Mouse (Mus musculus): Measurements from ENCODE around the gene Nmnat2.

The Nmnat2 gene

DNA sequence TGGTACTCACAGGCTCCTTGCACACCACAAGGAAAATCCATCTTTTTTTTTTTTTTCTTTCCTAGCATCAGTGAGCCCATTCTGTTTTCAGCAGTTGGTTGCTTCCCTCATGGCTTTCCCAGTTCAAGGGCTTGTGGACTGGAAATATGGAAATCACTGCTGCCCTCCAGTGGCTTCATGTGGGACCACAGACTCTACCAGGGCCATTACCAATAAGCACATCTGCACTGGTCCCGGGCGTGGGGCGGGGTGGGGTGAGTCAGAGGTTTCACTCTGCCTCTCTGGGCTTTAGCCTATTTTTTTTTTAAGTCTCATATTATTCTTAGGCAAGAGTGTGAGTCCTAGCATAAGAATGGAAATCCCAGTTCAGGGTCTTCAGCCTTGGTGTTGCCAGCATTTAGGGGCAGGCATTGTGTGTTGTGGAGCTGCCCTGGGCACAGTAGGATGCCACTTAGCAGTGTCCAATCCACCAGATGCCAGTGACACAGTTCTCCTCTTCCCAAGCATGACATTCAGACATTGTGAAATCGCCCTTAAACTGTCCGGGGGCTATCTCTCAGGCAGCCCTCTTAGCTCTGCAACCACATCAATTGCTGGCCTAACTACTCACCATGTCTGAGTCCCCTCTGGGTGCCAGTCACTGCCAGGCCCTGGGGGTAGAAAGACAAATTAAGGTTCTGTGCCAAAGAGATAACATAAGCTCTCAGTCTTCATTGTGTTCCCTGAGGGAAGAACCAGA, 137.6 kb downstream of the Nmnat2 start:
- DNase-seq (ENCODE audit: low spot score in 2 of 2) = peak; percentile 51 to 56

DNA sequence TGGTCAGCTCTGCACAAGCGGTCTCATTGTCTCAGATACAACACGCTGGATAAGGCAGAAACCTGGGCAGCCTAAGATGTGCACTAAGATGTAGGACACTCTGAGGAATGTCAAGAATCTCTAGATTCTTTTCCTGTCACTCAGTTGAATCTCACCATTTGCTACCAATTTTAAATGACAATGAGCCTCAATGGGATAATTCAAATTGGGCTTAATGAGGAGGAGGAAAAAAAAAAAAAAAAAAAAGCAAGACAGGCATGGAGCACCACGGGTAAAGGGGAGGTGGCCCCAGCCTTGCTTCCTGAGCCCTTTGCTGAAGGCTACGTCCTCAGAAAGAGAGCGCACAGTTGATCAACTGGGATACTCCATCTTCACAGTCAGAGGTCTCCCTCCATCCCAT, 138.4 kb downstream of the Nmnat2 start:
- DNase-seq (ENCODE audit: low spot score in 2 of 2) = no peak

DNA sequence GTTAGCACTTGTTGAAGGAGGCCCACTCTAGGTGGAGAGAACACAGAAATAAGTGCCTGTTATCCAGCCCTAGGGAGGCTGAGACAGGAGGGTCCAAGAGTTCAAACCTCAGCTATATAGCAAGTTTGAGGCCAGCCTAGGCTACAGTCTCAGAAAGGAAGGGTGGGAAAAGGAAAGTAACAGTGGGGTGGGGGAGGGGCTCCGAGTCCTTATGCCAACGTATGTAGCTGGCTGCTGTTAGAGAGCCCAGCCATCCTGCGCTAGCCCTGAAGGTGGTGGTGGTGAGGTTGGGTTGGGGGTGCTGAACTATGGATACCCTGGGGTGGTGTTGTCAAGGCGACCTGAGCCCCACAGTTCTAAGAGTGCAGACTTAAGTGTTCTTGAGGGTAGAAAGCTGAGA, 138.8 kb downstream of the Nmnat2 start:
- no peak for DNase-seq (ENCODE audit: low spot score in 2 of 2)

DNA sequence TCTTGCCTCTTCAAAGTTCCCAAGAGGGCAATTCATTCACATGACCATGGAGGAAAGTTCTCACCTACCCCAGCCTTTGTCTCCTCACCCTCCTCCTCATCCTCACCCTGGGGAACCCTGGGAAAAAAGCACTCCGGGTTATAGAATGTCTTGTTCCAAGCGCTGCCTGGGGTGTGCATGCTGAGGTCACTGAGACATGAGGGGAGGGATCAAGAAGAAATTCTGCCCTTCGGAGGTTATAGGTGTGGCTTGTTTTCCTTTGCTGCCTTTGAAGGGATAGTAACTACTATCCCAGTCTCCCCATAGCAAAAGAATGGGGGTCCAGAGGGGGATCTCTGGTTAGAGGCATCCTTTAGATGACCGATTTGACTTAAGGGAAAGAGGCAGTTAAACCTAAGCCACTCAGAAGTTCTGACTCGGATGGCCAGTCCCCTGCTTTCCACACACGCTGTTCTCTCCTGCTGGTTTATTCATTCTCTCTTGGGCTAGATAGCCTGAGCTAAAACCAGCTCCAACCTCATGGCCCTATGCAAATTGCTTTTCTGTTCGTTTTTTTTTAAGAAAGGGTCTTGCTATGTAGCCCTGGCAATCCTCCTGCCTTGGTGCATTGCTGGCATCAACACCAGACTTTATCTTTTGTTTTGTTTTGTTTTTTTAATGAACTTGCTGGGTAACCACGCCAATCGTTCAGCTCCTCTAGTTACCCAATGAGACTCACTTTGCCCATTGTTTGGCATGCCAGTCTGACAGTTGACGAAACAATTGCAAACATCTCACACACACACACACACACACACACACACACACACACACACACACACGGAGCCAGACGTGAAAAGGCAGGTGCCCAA, 139.7 kb downstream of the Nmnat2 start:
- DNase-seq (ENCODE audit: low spot score in 2 of 2) = no peak

DNA sequence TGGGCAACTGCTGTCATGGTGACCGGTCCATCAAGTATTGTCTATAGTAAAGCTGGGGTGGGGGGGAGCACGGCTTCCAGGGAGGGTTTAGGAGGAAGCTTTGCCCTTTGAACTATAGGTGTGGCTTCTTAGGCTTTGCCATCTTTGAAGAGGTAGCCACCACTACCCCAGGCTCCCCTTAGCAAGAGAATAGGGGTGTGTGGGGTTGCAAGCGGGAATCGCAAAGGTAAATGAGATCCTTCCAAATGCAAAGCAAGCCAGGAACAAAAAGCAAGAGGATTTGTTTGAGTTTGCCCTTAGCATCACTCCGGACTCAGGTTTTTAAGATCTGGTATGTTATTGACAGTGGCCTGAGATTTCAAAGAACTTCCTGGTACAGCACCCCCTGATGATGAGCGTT, 140.5 kb downstream of the Nmnat2 start:
- DNase-seq (ENCODE audit: low spot score in 2 of 2) = no peak

DNA sequence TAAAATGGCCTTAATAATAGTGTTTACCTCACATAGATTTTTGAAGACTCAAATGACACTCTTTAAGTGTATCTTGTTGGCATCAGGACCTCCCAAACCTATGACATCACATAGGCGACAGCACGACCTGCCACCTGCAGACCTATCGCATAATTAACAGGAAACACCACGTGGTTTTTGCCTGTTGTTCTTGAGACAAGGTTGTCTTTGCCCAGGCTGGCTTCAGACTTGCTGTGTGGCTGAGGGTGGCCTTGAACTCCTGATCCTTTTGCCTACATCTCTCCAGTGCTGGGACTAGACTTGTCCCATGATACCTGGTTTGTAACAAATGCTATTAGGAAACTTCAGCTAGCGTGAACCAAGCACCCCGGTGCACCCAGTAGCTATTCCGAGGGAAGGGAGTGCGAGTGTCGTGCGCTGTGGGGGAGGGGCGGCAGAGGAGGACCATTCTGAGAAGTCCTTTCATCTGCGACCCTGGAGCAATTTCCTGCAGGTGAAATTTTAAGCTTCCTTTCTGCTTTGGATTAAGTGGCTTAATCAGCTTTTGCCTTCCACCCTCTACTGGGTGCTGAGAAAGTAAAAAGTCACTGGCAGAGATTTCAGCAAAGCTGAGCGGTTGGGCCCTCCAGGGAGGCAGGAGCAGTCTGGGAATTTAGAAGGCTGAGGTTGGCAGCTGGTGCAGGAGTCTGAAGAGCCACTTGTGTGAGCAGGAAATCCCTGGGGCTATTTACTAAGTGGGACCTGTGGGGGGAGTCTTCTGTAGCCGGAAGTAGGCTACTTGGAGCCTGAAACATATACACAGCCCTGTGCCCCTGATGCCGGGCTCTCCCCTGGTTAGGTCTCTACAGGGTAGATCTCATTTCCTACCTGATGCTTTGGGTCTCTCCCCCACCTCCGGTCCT, 141.3 kb downstream of the Nmnat2 start:
- no peak for DNase-seq (ENCODE audit: low spot score in 2 of 2)

DNA sequence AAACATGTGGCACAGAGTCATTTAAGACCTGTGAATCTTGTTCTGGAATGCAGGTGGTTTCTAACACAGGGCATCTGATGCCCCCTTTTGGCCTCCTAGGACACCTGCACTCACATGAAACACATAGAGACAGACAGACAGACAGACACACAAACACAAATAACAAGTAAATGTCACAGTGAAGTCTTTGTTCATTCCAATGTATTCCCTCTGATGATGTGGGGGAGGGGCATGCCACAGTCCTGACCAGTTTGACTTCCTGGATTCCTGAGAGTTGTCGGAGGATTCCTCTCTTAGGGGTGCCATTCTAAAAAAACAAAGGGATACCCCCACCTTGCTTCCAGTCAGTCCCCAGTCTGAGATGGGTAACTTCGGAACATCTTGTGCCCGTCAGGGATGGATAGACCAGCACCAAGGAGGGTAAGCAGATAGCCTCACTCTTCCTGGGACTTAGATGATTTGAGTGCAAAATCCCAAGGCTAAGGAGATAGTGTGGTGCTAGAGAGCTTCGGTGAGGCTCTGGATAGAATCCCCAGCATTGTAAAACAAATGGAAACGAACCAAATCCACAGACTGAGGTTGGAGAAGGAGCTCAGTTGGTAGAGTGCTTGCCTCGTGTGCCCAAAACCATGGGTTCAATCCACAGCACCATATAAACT, 142.4 kb downstream of the Nmnat2 start:
- no peak for DNase-seq (ENCODE audit: low spot score in 2 of 2)

DNA sequence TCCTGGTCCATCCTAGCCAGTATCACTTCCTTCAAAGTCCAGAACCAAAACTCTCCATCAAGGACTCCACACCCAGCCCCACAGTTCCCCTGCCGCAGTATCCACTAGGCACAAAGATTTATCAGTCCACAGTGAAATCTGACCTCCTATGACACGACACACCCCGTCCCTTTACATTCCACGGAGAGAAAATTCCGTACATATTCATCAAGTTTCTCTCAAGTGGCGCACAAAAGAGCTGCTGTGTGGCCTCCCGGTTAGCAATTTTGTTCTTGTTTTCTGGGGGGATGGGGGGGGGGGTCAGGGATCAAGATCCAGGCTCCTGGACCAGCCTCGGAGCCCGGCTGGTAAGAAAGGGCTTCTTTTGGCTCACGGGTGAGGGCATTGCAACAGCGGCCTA, 143.8 kb downstream of the Nmnat2 start:
- DNase-seq (ENCODE audit: low spot score in 2 of 2) = no peak

DNA sequence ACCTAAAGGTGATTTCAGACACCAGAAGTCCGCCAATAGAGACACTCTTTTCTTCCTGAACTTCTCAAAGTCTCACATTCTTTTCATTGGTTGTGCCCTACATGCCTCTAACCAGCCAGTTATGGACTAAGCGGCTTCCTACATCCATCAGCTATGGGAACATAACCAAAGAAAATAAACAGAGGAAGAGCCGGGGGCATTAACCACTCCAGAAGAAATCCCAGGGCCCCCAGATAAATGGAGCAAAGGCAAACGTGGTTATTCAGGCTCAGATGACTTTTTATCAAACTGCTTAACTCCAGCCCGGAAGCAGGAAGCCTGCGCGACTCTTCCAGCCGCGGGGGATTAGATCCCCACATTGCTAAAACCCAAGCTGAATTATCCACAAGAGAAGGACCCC, 146.1 kb downstream of the Nmnat2 start:
- DNase-seq (ENCODE audit: low spot score in 2 of 2) = no peak

DNA sequence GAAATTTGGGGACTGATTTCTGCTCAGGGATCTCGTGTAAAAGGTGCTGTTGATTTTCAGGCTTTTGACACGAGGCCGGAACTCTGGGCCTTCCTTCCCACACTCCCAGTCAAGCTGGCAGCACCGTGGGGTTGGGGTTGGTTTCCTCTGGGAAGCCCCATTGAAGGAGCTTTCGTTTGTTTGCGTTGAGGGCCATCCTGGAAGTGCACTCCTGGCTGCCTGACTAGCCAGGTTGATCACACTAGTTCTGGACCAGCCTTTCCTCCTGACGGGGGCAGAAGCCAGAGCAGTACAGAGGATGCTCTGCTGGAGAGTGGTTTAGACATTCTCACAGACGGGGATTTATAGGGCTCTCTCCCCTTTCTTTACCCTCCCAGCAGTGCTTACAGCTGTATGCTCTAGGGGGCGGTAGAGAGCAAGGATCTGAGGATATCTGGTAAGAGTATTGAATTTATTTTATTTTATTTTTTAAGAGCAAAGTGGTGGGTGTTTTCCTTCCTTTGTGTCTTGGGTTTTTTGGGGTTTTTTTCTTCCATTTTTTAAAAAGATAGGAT, 146.6 kb downstream of the Nmnat2 start:
- DNase-seq (ENCODE audit: low spot score in 2 of 2) = no peak

DNA sequence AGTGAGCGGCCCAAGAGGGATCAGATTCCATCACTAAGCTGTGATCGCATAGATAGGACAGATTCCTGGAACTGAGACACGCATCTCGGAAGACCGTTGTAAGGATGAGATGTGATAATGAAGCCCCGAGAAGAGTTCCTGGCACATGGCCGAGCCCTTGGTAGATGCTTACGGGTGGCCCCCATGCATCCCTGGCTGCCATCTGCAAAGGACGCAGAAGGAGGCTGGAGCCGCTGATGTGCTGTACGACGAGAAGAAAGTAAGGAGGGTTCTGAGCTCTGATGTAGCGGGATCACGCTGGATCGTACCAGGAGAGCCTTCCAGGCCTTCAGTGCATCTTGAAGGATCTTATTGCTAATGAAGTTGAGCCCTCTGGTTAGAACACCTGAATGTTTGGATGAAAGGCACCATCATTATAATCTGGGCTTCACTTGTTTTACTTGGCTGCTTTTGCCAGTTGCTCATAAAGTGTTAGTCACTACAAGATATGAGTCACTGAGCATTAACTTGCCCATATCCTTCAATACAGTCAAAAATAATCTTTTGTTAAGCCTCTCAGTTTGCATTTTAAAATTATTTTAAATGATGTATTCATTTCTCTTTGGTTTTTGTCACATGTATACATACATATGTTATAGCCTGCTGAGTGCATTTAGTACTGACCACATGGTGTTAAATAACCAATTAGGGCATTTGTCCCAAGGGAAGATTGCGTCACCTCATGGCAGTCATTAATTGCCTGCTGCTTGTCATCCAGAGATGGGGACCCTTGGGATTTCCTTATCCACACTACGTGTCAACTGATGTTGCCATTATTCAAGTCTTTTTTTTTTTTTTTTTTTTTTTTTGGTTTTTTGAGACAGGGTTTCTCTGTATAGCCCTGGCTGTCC, 147.7 kb downstream of the Nmnat2 start:
- DNase-seq (ENCODE audit: low spot score in 2 of 2) = no peak

DNA sequence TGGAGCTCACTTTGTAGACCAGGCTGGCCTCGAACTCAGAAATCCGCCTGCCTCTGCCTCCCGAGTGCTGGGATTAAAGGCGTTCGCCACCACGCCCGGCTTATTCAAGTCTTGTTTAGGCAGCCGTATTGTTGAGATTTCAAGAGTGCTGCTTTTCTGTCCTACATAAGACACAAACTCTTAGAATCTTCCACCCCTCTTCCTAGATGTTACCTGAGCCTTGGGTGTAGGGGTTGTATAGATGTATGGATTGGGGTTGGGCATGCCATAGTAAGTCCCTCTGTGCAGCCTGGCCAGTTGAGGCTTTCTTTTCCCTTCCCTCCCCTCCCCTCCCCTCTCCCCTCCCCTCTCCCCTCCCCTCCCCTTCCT, 148.4 kb downstream of the Nmnat2 start:
- DNase-seq (ENCODE audit: low spot score in 2 of 2) = no peak

DNA sequence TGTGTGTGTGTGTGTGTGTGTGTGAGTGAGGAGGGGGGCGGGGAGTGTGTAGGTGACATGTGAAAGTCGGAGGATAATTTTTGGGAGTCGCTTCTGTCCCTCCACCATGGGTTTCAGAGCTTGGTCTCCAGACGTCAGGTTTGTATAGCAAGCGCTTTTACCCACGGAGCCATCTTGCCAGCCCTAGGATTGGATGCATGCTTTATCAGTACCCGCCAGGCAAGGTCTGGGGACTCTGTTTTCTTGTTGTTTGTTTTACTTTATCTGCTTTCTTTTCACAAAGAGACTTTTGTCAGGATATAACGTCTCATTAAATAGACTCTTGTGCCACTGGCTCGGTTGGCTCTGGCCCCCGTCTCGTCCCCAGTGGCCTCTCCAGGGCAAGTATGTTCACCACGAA, 150.0 kb downstream of the Nmnat2 start:
- DNase-seq (ENCODE audit: low spot score in 2 of 2) = no peak

DNA sequence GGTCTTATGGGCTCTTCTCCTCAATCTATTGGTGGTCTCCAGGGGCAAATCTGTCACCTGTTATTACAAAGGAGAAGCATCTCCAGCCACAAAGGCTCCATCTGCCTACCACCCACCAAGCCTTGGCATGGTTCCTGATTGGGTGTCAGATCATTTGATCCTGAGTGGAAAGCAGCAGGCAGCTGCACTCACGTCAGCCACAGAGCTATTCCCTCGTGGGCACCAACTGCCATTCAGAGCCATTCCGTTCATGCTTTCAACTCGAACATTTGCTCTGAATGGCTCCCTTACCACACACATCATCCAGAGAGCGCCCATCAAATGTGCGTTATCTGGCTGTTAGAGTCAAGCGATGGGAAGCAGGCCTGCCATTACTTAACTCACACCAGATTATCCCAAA, 153.1 kb downstream of the Nmnat2 start:
- no peak for DNase-seq (ENCODE audit: low spot score in 2 of 2)

DNA sequence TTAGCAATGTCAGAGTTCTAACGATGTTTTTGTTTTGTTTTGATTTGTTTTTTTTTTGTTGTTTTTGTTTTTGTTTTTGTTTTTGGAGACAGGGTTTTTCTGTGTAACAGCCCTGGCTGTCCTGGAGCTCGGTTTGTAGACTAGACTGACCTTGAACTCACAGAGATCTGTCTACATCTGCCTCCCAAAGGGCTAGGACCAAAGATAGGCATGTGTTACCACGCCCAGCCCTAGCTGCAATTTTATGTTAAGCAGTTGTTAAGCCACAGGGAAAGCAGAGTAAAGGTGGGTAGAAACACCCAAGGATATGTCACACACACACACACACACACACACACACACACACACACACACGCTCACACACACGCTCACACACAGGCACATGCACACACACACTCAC, 154.6 kb downstream of the Nmnat2 start:
- no peak for DNase-seq (ENCODE audit: low spot score in 2 of 2)

DNA sequence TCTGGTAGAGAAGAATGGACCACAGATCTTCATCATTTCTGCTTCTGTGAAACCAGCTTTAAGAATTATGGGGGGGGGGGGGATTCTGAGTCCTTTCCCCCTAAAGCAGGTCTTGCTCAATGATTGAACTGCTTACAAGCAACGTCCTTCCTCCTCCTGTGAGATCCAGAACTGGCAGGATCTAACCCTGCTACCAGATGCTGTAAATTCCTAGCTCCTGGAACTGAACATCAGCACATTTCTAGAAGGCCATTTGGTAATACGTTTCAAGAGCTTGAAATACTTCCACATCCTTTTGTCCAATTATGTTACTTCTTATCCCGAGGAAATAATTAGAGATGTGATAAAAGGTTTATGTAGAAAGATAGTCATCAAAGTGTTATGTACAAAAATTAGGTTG, 155.0 kb downstream of the Nmnat2 start:
- no peak for DNase-seq (ENCODE audit: low spot score in 2 of 2)

DNA sequence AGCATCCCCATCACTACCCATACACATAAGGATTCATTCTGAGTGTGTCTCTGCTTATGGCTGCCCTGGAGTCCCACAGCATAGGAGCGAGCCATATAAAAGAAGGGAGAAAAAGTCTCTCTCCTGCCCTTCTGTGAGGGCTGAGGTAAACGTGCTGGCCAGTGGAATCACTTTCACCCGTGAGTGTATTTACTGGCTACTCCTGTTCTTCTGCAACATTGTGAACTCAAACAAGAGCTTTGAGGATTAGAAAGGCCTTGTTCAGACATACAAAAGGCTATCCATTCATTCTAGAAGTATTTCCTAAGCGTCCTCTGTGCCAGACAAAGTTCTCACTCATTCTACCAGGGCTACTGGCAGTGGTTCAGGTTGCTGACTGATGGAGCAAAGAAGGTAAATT, 156.8 kb downstream of the Nmnat2 start:
- no peak for DNase-seq (ENCODE audit: low spot score in 2 of 2)

DNA sequence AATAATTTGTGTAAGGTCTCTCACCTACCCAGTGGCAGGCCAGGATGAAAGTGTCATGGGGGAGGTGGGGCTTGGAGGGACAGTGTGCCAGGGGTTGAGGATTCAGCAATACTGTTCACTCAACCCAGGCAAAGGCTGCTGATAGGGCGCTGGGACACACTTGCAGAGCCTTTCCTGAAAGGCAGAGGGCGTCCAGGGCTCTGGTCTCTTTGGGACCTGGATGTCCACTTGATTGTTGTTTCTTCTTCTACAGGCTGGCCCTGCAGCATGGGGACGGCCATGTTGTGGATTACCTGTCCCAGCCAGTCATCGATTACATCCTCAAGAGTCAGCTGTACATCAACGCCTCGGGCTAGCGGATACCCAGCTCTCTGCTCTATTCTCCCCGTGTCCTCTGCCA, 160.5 kb downstream of the Nmnat2 start:
- no peak for DNase-seq (ENCODE audit: low spot score in 2 of 2)

DNA sequence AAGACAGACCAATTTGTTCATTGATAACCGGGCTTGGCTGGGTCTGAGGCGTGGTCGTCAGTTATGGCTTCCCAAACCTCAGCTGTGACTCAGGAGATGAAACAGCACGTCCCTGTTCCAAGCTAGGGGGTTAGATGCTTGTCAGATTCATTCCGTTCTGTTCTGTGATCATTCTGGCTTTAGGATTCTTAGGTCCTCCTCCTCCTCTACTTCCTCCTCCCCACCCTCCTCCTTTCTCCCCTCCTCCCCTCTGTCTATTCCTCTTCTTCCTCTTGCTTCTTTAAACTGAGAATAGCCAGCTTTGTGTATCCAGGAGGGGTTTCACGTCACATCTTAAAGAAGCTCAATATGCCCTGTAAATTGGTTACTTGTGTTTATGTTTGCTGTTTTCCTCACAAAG, 165.8 kb downstream of the Nmnat2 start:
- no peak for DNase-seq (ENCODE audit: low spot score in 2 of 2)

DNA sequence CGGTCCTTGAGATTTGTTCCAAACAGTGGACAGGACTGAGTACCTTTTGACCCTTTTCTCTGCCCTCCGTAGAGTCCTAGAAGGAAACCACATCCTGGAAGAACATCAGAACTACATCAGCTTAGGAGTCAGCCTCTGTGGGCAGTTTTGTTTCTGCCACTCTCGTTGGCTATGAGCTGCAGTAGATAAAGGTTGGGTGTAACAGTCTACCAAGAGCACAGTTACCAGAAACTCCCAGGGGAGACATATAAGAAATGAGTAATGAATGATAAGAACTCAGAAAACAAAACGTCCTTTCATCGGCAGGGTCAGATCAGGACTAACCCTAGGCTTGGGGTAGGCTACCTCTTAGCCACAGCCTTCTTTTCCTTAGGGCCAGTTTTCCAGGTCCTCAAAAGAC, 166.5 kb downstream of the Nmnat2 start:
- DNase-seq (ENCODE audit: low spot score in 2 of 2) = no peak

DNA sequence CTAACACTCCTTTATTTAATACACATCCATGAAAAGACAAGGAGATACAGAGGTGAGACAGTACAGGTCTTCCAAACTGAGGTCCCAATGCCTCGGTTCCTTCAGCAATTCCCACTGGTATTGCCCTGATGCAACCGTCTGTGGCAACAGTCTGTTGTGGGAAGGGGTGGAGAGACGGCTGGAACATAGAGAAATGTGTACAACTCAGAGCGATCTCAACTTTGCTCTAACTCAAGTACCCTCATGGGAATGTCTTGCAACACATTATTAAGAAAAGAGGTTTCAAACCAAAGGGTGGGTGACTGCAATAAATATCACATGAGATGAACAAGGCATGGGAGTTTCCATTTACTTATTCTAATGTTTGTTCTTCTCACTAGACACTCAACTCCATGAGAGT, 168.0 kb downstream of the Nmnat2 start:
- no peak for DNase-seq (ENCODE audit: low spot score in 2 of 2)
